Mouse (Mus musculus) small intestine, adult 2 months (tissue): ENCODE data around the gene Gm20388. TPM values are rescaled to one million over a fixed set of nuclear protein-coding genes. Genes with fewer than 3 reads are reported as not detected.
A peak's percentile ranks its signal among the peaks of the same experiment; 100 is the strongest.

Experiments used
- H3K27ac ChIP-seq: fragments of 200-500 bp; 2 replicates; pipeline ENCODE4 v1.5.1; 2012; ENCODE audit warnings: low read depth, low read length, control low read depth, inconsistent platforms; ENCODE audit not compliant: insufficient read depth
- H3K27me3 ChIP-seq: fragments of 200-500 bp; 2 replicates; pipeline ENCODE4 v1.6.1; 2012; ENCODE audit warnings: mild to moderate bottlenecking, moderate library complexity, low read length, inconsistent platforms; ENCODE audit not compliant: control insufficient read depth, insufficient read depth
- H3K36me3 ChIP-seq: fragments of 200-500 bp; 2 replicates; pipeline ENCODE4 v1.6.1; 2012; ENCODE audit warnings: mild to moderate bottlenecking, low read length, control low read depth, inconsistent platforms; ENCODE audit not compliant: control insufficient read depth, insufficient read depth
- H3K4me1 ChIP-seq: fragments of 200-500 bp; 2 replicates; pipeline ENCODE4 v1.6.1; 2012; ENCODE audit warnings: low read length, inconsistent platforms, mixed read lengths; ENCODE audit not compliant: control insufficient read depth, insufficient read depth, insufficient read length
- H3K4me3 ChIP-seq: fragments of 200-500 bp; 2 replicates; pipeline ENCODE4 v1.5.1; 2012; ENCODE audit warnings: low read depth, mild to moderate bottlenecking, control low read depth, inconsistent platforms, low read length, moderate library complexity
- CTCF ChIP-seq: fragments of 200-500 bp; IDR thresholded peaks from 2 replicates; pipeline ENCODE4 v1.5.1; 2012; ENCODE audit warnings: low read depth, mild to moderate bottlenecking, control low read depth, inconsistent platforms, low read length, moderate library complexity, mixed read lengths; ENCODE audit not compliant: insufficient replicate concordance, insufficient read length; ENCODE audit errors: extremely low read depth
- POLR2A ChIP-seq: fragments of 200-500 bp; IDR thresholded peaks from 2 replicates; pipeline ENCODE4 v1.6.1; 2012; ENCODE audit warnings: low read depth, mild to moderate bottlenecking, control low read depth, inconsistent platforms, low read length, moderate library complexity
- WGBS: fragments of 180-500 bp; shearing (Covaris S2); methylation state at CpG from one replicate; pipeline ENCODE4 v1.1.7; 2018; 5-methylcytosine and 5-hydroxymethylcytosine counted together
- polyA plus RNA-seq: library from polyadenylated mRNA; depleted of rRNA; stranded (reverse); fragments of >200 nt; gene quantifications from 2 replicates; pipeline ENCODE4 v1.2.3, GENCODE M21; 2012

Gene Gm20388
- polyA plus RNA-seq, 1 experiment: 37.3 TPM

GRCm38 (mm10) chr8:124076416-124076815, 4165.8 kb downstream of the Gm20388 start:
- 63% methylated on average over 3 of the region's 3 CpGs for WGBS
- H3K27me3 ChIP-seq: no peaks in the 10 kb centered on the region
- no peaks in the 10 kb centered on the region for H3K4me1 ChIP-seq
- H3K36me3 ChIP-seq: no peaks in the 10 kb centered on the region
- TF ChIP-seq CTCF: no peak
- TF ChIP-seq POLR2A: no peak
- no peak overlapping the region for H3K4me3 ChIP-seq
- H3K27ac ChIP-seq: no peak overlapping the region

- 68% methylated on average over 8 of the region's 8 CpGs for WGBS
- H3K4me3 ChIP-seq: no peak overlapping the region
Observed at GRCm38 (mm10) chr8:124077377-124077776, 4166.7 kb downstream of the Gm20388 start.

GRCm38 (mm10) chr8:124077998-124078397, 4167.4 kb downstream of the Gm20388 start:
- TF ChIP-seq POLR2A (no peak), CTCF (0 out of 2 replicates have a peak, but pooled peaks have one; percentile 13)
- 73% methylated on average over 10 of the region's 10 CpGs for WGBS
- no peak overlapping the region for H3K4me3 ChIP-seq
- no peaks in the 10 kb centered on the region for H3K27me3 ChIP-seq
- H3K36me3 ChIP-seq: no peaks in the 10 kb centered on the region
- H3K27ac ChIP-seq: no peak overlapping the region
- H3K4me1 ChIP-seq: no peaks in the 10 kb centered on the region

More at GRCm38 (mm10) chr8:124077377-124077776, 4166.7 kb downstream of the Gm20388 start:
- no peak for TF ChIP-seq POLR2A
- no peak for TF ChIP-seq CTCF
- Histone ChIP-seq H3K36me3 (no peaks in the 10 kb centered on the region), H3K27me3 (no peaks in the 10 kb centered on the region), H3K4me1 (no peaks in the 10 kb centered on the region), H3K27ac (no peak overlapping the region)

- Histone ChIP-seq H3K27me3 (no peaks in the 10 kb centered on the region), H3K4me3 (no peak overlapping the region), H3K27ac (no peak overlapping the region), H3K36me3 (no peaks in the 10 kb centered on the region), H3K4me1 (no peaks in the 10 kb centered on the region)
- WGBS: 77% methylated on average over 7 of the region's 7 CpGs
- TF ChIP-seq POLR2A (no peak), CTCF (no peak)
Observed at GRCm38 (mm10) chr8:124078969-124079368, 4168.3 kb downstream of the Gm20388 start.

GRCm38 (mm10) chr8:124080467-124081326, 4170.1 kb downstream of the Gm20388 start:
- Histone ChIP-seq H3K36me3 (no peaks in the 10 kb centered on the region), H3K4me3 (no peak overlapping the region), H3K27ac (no peak overlapping the region), H3K27me3 (no peaks in the 10 kb centered on the region), H3K4me1 (no peaks in the 10 kb centered on the region)
- 83% methylated on average over 21 of the region's 21 CpGs for WGBS
- no peak for TF ChIP-seq POLR2A
- TF ChIP-seq CTCF: no peak

GRCm38 (mm10) chr8:124082616-124083015, 4172.0 kb downstream of the Gm20388 start:
- WGBS: 96% methylated on average over 8 of the region's 8 CpGs
- no peak overlapping the region for H3K4me3 ChIP-seq
- H3K27me3 ChIP-seq: no peaks in the 10 kb centered on the region
- H3K27ac ChIP-seq: no peak overlapping the region
- no peaks in the 10 kb centered on the region for H3K4me1 ChIP-seq
- H3K36me3 ChIP-seq: no peaks in the 10 kb centered on the region
- TF ChIP-seq POLR2A (no peak), CTCF (no peak)

GRCm38 (mm10) chr8:124083611-124084010, 4173.0 kb downstream of the Gm20388 start:
- Histone ChIP-seq H3K36me3 (no peaks in the 10 kb centered on the region), H3K27ac (no peak overlapping the region), H3K4me1 (no peaks in the 10 kb centered on the region), H3K27me3 (no peaks in the 10 kb centered on the region), H3K4me3 (no peak overlapping the region)
- no peak for TF ChIP-seq POLR2A
- no peak for TF ChIP-seq CTCF
- 80% methylated on average over 7 of the region's 7 CpGs for WGBS
